Mouse (Mus musculus) midbrain, embryonic 10.5 days (tissue): Measurements from ENCODE around the gene Tenm4. TPM values are rescaled to one million over a fixed set of nuclear protein-coding genes. Genes with fewer than 3 reads are reported as not detected.

ENCODE experiments used
- DNase-seq: peaks from one replicate; pipeline ENCODE4 v3.0.0-alpha.2; 2017; ENCODE audit warnings: low spot score
- H3K27ac ChIP-seq: fragments of 300-500 bp; sonication (generic); replicated peaks from 2 replicates; pipeline ENCODE4 v1.5.1; 2016; ENCODE audit warnings: mild to moderate bottlenecking
- H3K27me3 ChIP-seq: fragments of 300-500 bp; sonication (generic); 2 replicates; pipeline ENCODE4 v1.6.1; 2016; ENCODE audit warnings: low read depth, mild to moderate bottlenecking; ENCODE audit not compliant: poor library complexity, severe bottlenecking
- H3K36me3 ChIP-seq: fragments of 300-500 bp; sonication (generic); 2 replicates; pipeline ENCODE4 v1.6.1; 2016; ENCODE audit warnings: mild to moderate bottlenecking, moderate library complexity
- H3K4me1 ChIP-seq: fragments of 300-500 bp; sonication (generic); 2 replicates; pipeline ENCODE4 v1.6.1; 2016
- H3K4me3 ChIP-seq: fragments of 300-500 bp; sonication (generic); 2 replicates; pipeline ENCODE4 v1.5.1; 2016; ENCODE audit warnings: mild to moderate bottlenecking, moderate library complexity
- H3K9me3 ChIP-seq: fragments of 300-500 bp; sonication (generic); replicated peaks from 2 replicates; pipeline ENCODE4 v1.6.1; 2016; ENCODE audit warnings: mild to moderate bottlenecking
- WGBS: fragments of 180-500 bp; shearing (Covaris S2); methylation state at CpG from one replicate; pipeline ENCODE4 v1.1.7; 2016; 5-methylcytosine and 5-hydroxymethylcytosine counted together
- polyA plus RNA-seq: library from polyadenylated mRNA; unstranded; fragments of >200 nt; fragmentation: Nextera tagmentation; extraction: Ambion mirVana; gene quantifications from 2 replicates; pipeline ENCODE4 v1.2.1, GENCODE M21; 2016

Gene Tenm4
- polyA plus RNA-seq, 1 experiment from 2014 or later = 27.4 TPM

GRCm38 (mm10) chr7:96484006-96484581, 313.0 kb downstream of the Tenm4 start:
- no peak overlapping the region for H3K27ac ChIP-seq
- no peaks in the 10 kb centered on the region for H3K27me3 ChIP-seq
- no peak for DNase-seq
- peaks cover 4% of the 10 kb centered on the region; the same call in 1 of the 2 replicates for H3K4me1 ChIP-seq
- 89% methylated on average over 1 of the region's 1 CpGs for WGBS
- no peaks in the 10 kb centered on the region for H3K36me3 ChIP-seq
- H3K9me3 ChIP-seq = no peaks in the 10 kb centered on the region
- no peak overlapping the region for H3K4me3 ChIP-seq

GRCm38 (mm10) chr7:96489348-96490076, 318.5 kb downstream of the Tenm4 start:
- H3K36me3 ChIP-seq = no peaks in the 10 kb centered on the region
- DNase-seq = no peak
- H3K4me1 ChIP-seq = peaks cover 3% of the 10 kb centered on the region; the same call in 1 of the 2 replicates
- no peak overlapping the region for H3K4me3 ChIP-seq
- no peak overlapping the region for H3K27ac ChIP-seq
- H3K9me3 ChIP-seq = no peaks in the 10 kb centered on the region
- H3K27me3 ChIP-seq = no peaks in the 10 kb centered on the region
- WGBS = 95% methylated on average over 6 of the region's 6 CpGs

GRCm38 (mm10) chr7:96491896-96492295, 320.9 kb downstream of the Tenm4 start:
- Histone ChIP-seq H3K4me1 (peaks cover 6% of the 10 kb centered on the region; the same call in 1 of the 2 replicates), H3K27me3 (no peaks in the 10 kb centered on the region), H3K4me3 (no peak overlapping the region), H3K9me3 (no peaks in the 10 kb centered on the region), H3K27ac (no peak overlapping the region), H3K36me3 (no peaks in the 10 kb centered on the region)
- WGBS = 86% methylated on average over 2 of the region's 2 CpGs
- DNase-seq = no peak

GRCm38 (mm10) chr7:96492696-96493095, 321.6 kb downstream of the Tenm4 start:
- H3K9me3 ChIP-seq = no peaks in the 10 kb centered on the region

GRCm38 (mm10) chr7:96494057-96494456, 323.0 kb downstream of the Tenm4 start:
- no peak overlapping the region for H3K4me3 ChIP-seq
- no peaks in the 10 kb centered on the region for H3K27me3 ChIP-seq
- H3K4me1 ChIP-seq = peaks cover 6% of the 10 kb centered on the region; the same call in 1 of the 2 replicates
- DNase-seq = no peak
- H3K36me3 ChIP-seq = no peaks in the 10 kb centered on the region
- WGBS = 84% methylated on average over 16 of the region's 16 CpGs
- no peak overlapping the region for H3K27ac ChIP-seq
- no peaks in the 10 kb centered on the region for H3K9me3 ChIP-seq

More at GRCm38 (mm10) chr7:96492696-96493095, 321.6 kb downstream of the Tenm4 start:
- Histone ChIP-seq H3K27me3 (no peaks in the 10 kb centered on the region), H3K27ac (no peak overlapping the region), H3K4me3 (no peak overlapping the region), H3K36me3 (no peaks in the 10 kb centered on the region), H3K4me1 (peaks cover 6% of the 10 kb centered on the region; the same call in 1 of the 2 replicates)
- no peak for DNase-seq
- 85% methylated on average over 7 of the region's 7 CpGs for whole genome bisulfite sequencing

GRCm38 (mm10) chr7:96500108-96500507, 329.1 kb downstream of the Tenm4 start:
- 91% methylated on average over 5 of the region's 5 CpGs for WGBS
- no peak for DNase-seq

GRCm38 (mm10) chr7:96500797-96501196, 329.8 kb downstream of the Tenm4 start:
- Histone ChIP-seq H3K4me3 (no peak overlapping the region), H3K9me3 (no peaks in the 10 kb centered on the region)
- WGBS = 90% methylated on average over 4 of the region's 4 CpGs

More at GRCm38 (mm10) chr7:96500108-96500507, 329.1 kb downstream of the Tenm4 start:
- peaks cover 6% of the 10 kb centered on the region for H3K4me1 ChIP-seq
- H3K4me3 ChIP-seq = no peak overlapping the region
- no peaks in the 10 kb centered on the region for H3K27me3 ChIP-seq
- H3K9me3 ChIP-seq = no peaks in the 10 kb centered on the region
- no peaks in the 10 kb centered on the region for H3K36me3 ChIP-seq
- H3K27ac ChIP-seq = no peak overlapping the region

GRCm38 (mm10) chr7:96502321-96502973, 331.4 kb downstream of the Tenm4 start:
- Histone ChIP-seq H3K4me3 (no peak overlapping the region), H3K27ac (no peak overlapping the region), H3K36me3 (no peaks in the 10 kb centered on the region), H3K27me3 (no peaks in the 10 kb centered on the region), H3K4me1 (peaks cover 14% of the 10 kb centered on the region), H3K9me3 (no peaks in the 10 kb centered on the region)
- DNase-seq = no peak
- WGBS = 81% methylated on average over 11 of the region's 11 CpGs

More at GRCm38 (mm10) chr7:96500797-96501196, 329.8 kb downstream of the Tenm4 start:
- no peaks in the 10 kb centered on the region for H3K36me3 ChIP-seq
- H3K27ac ChIP-seq = no peak overlapping the region
- DNase-seq = no peak
- H3K27me3 ChIP-seq = no peaks in the 10 kb centered on the region
- peaks cover 13% of the 10 kb centered on the region for H3K4me1 ChIP-seq

- Histone ChIP-seq H3K27me3 (no peaks in the 10 kb centered on the region), H3K27ac (no peak overlapping the region), H3K4me1 (peaks cover 14% of the 10 kb centered on the region), H3K36me3 (no peaks in the 10 kb centered on the region), H3K9me3 (no peaks in the 10 kb centered on the region), H3K4me3 (no peak overlapping the region)
- no peak for DNase-seq
- 47% methylated on average over 6 of the region's 6 CpGs for WGBS
These were observed 334.5 kb downstream of the Tenm4 start for GRCm38 (mm10) chr7:96505538-96505937.

- Histone ChIP-seq H3K27me3 (no peaks in the 10 kb centered on the region), H3K36me3 (no peaks in the 10 kb centered on the region), H3K4me3 (no peak overlapping the region), H3K4me1 (peaks cover 25% of the 10 kb centered on the region), H3K9me3 (no peaks in the 10 kb centered on the region), H3K27ac (no peak overlapping the region)
- WGBS = 91% methylated on average over 8 of the region's 8 CpGs
- DNase-seq = no peak
These were observed 336.0 kb downstream of the Tenm4 start for GRCm38 (mm10) chr7:96507046-96507445.

GRCm38 (mm10) chr7:96510396-96510795, 339.4 kb downstream of the Tenm4 start:
- Histone ChIP-seq H3K27ac (no peak overlapping the region), H3K9me3 (no peaks in the 10 kb centered on the region), H3K4me1 (peaks cover 28% of the 10 kb centered on the region), H3K27me3 (no peaks in the 10 kb centered on the region), H3K36me3 (no peaks in the 10 kb centered on the region), H3K4me3 (no peak overlapping the region)
- 92% methylated on average over 5 of the region's 5 CpGs for WGBS
- DNase-seq = no peak

- no peak for DNase-seq
- WGBS = 87% methylated on average over 7 of the region's 7 CpGs
- Histone ChIP-seq H3K4me3 (no peak overlapping the region), H3K9me3 (no peaks in the 10 kb centered on the region), H3K27ac (no peak overlapping the region), H3K36me3 (no peaks in the 10 kb centered on the region), H3K4me1 (peaks cover 21% of the 10 kb centered on the region), H3K27me3 (no peaks in the 10 kb centered on the region)
These were observed 340.1 kb downstream of the Tenm4 start for GRCm38 (mm10) chr7:96511018-96511609.
